Mouse (Mus musculus): ENCODE data around the gene Serp2. TPM values are rescaled to one million over a fixed set of nuclear protein-coding genes. Genes with fewer than 3 reads are reported as not detected.
"Not testable (repeated sequence)": the region's sequence is repeated elsewhere in the genome, so short reads cannot be mapped to it uniquely, and the experiment has no call there.

Serp2 gene
- polyA plus RNA-seq, 1 experiment from 2014 or later, result 43.4 TPM

- Histone ChIP-seq H3K9ac (no peak overlapping the region), H3K9me3 (no peaks in the 10 kb centered on the region), H3K27ac (no peak overlapping the region), H3K27me3 (no peaks in the 10 kb centered on the region), H3K4me1 (no peaks in the 10 kb centered on the region), H3K36me3 (replicated peaks) (no peaks in the 10 kb centered on the region), H3K4me3 (replicated peaks) (no peak overlapping the region), H3K4me2 (no peak overlapping the region)
- WGBS, result 89% methylated on average over 8 of the region's 8 CpGs
- ATAC-seq (ENCODE audit: low FRiP score), result no peak
Observed at GRCm38 (mm10) chr14:76566711-76567110, 10.0 kb upstream of the Serp2 start.

DNA sequence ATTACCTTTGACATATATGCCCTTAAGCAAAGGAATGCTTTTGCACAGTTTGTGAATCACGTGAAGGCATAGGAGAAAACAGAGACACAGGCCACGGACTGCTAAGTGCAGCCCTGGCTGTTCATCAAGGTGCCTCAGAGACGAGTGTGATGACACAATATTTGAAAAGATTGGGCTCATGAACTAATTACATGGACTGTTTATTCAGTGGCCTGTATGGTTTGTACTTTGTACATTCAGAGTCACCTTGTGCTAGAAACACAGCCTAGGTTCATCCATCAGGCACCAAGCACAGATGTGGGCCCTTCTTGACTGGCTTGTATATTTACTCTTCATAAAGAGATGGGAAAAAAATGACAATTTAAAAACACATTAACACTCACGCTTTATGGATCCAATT, 9.5 kb upstream of the Serp2 start:
- H3K4me2 ChIP-seq, result no peak overlapping the region
- H3K9me3 ChIP-seq, result no peaks in the 10 kb centered on the region
- H3K9ac ChIP-seq, result no peak overlapping the region
- H3K27me3 ChIP-seq, result no peaks in the 10 kb centered on the region
- H3K4me3 ChIP-seq (replicated peaks), result no peak overlapping the region
- WGBS, result 85% methylated on average over 4 of the region's 4 CpGs
- H3K36me3 ChIP-seq (replicated peaks), result no peaks in the 10 kb centered on the region
- ATAC-seq (ENCODE audit: low FRiP score), result no peak
- no peaks in the 10 kb centered on the region for H3K4me1 ChIP-seq
- H3K27ac ChIP-seq, result no peak overlapping the region

GRCm38 (mm10) chr14:76559208-76559607, 2.5 kb upstream of the Serp2 start:
- peaks cover 22% of the 10 kb centered on the region for H3K4me1 ChIP-seq
- H3K27me3 ChIP-seq, result peaks cover 19% of the 10 kb centered on the region; the same call in 1 of the 2 replicates

DNA sequence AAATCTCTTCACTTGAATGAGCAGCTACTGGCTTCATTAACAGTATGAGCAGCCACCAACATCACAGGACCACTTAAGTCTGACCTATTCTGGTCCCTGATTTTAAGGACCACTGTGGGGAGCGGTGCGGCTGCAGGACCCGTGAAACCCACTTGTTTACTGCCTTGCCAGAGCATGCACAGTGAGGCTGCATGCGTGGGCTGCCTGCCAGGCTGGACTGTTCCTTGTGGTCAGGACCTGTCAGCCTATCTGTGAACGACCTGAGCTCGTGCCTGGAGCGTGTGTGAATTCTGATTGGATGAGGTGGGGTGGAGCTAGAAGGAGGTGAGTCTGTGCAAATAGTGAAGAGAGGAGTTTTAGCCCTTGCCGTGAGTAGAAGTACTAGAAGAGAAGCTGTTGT, 1.5 kb upstream of the Serp2 start:
- not testable (repeated sequence) for ATAC-seq (ENCODE audit: low FRiP score); H3K4me2 ChIP-seq; H3K9me3 ChIP-seq; H3K9ac ChIP-seq; H3K36me3 ChIP-seq (replicated peaks); H3K4me3 ChIP-seq (replicated peaks); H3K27ac ChIP-seq
- peaks cover 19% of the 10 kb centered on the region; the same call in 1 of the 2 replicates for H3K27me3 ChIP-seq
- peaks cover 22% of the 10 kb centered on the region for H3K4me1 ChIP-seq
- 62% methylated on average over 8 of the region's 8 CpGs for WGBS

More at GRCm38 (mm10) chr14:76559208-76559607, 2.5 kb upstream of the Serp2 start:
- H3K4me3 ChIP-seq (replicated peaks), result no peak overlapping the region
- no peak overlapping the region for H3K4me2 ChIP-seq
- no peaks in the 10 kb centered on the region for H3K36me3 ChIP-seq (replicated peaks)
- H3K27ac ChIP-seq, result no peak overlapping the region
- no peak overlapping the region for H3K9ac ChIP-seq
- ATAC-seq (ENCODE audit: low FRiP score), result no peak
- no peaks in the 10 kb centered on the region for H3K9me3 ChIP-seq
- WGBS, result 92% methylated on average over 2 of the region's 2 CpGs

GRCm38 (mm10) chr14:76556031-76556851, 448 bp downstream of the Serp2 start:
- Histone ChIP-seq H3K4me1 (peaks cover 22% of the 10 kb centered on the region), H3K27me3 (peaks cover 19% of the 10 kb centered on the region; the same call in 1 of the 2 replicates), H3K27ac (peak overlapping the region; percentile 69), H3K4me2 (peak overlapping the region; percentile 85), H3K36me3 (replicated peaks) (no peaks in the 10 kb centered on the region), H3K9ac (peak overlapping the region; percentile 82), H3K9me3 (no peaks in the 10 kb centered on the region), H3K4me3 (replicated peaks) (peak overlapping the region; percentile 73)
- under 1% methylated on average over 65 of the region's 67 CpGs for WGBS
- peak; percentile 81 for ATAC-seq (ENCODE audit: low FRiP score)

- Histone ChIP-seq H3K9ac (peak overlapping the region; percentile 82), H3K27me3 (peaks cover 19% of the 10 kb centered on the region; the same call in 1 of the 2 replicates), H3K4me2 (peak overlapping the region; percentile 85), H3K9me3 (no peaks in the 10 kb centered on the region), H3K36me3 (replicated peaks) (no peaks in the 10 kb centered on the region), H3K27ac (peak overlapping the region; percentile 69; the same call in 1 of the 2 replicates), H3K4me3 (replicated peaks) (peak overlapping the region; percentile 73), H3K4me1 (peaks cover 22% of the 10 kb centered on the region)
- no peak; the same call in 1 of the 2 replicates for ATAC-seq (ENCODE audit: low FRiP score)
- 61% methylated on average over 18 of the region's 18 CpGs for WGBS
Observed at GRCm38 (mm10) chr14:76555263-76556030, 1.2 kb downstream of the Serp2 start.

DNA sequence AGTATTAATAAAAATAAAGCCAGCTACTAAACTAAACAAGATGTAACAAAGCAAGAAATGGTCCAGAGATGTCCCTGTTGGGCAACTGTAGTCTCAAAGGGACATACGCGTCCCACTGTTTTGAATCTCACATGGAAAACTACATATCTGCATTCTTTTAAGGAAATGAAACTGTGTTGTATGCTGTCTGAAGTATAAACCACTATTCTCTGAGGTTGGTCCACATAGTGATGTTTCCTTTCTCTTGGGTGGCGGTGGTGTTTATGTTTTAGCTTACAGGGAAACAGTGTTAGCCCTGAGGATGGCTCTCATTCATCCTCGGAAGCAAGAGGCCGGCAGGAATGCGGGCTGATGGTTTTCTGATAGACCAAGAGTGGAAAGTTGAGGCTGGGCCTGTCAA, 12.6 kb downstream of the Serp2 start:
- H3K4me1 ChIP-seq, result 0 out of 2 replicates have a peak, but pooled peaks cover 4% of the 10 kb centered on the region
- no peak for ATAC-seq (ENCODE audit: low FRiP score)
- 0 out of 2 replicates have a peak, but pooled peaks cover 7% of the 10 kb centered on the region for H3K36me3 ChIP-seq (replicated peaks)

DNA sequence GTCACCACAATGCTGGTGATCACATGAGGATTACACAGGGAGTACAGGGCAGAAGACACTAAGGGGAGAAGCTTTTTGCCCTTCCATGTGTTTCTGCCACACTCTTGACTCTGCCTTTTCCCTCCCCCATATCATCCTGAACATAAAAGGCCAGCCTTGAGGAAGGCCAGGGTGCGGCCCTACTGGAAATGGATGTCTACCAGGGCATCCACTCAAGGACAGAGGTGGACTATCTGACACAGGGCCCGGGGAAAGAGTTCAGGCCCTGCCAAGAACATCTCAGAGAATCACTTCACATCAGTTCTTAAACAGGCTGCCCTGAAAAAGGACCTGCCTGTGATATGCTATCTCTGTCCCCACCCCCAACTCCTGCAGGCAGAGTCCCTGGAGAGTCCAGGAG, 15.3 kb downstream of the Serp2 start:
- H3K4me3 ChIP-seq (replicated peaks), result no peak overlapping the region
- no peaks in the 10 kb centered on the region for H3K27me3 ChIP-seq
- peaks cover 4% of the 10 kb centered on the region; the same call in 1 of the 2 replicates for H3K4me1 ChIP-seq
- H3K4me2 ChIP-seq, result no peak overlapping the region
- ATAC-seq (ENCODE audit: low FRiP score), result no peak
- 88% methylated on average over 2 of the region's 2 CpGs for WGBS
- no peaks in the 10 kb centered on the region for H3K36me3 ChIP-seq (replicated peaks)
- no peaks in the 10 kb centered on the region for H3K9me3 ChIP-seq
- no peak overlapping the region for H3K27ac ChIP-seq
- no peak overlapping the region for H3K9ac ChIP-seq

More for the DNA sequence above, 12.6 kb downstream of the Serp2 start:
- Histone ChIP-seq H3K4me2 (no peak overlapping the region), H3K27me3 (no peaks in the 10 kb centered on the region), H3K9me3 (no peaks in the 10 kb centered on the region), H3K9ac (no peak overlapping the region), H3K4me3 (replicated peaks) (no peak overlapping the region), H3K27ac (no peak overlapping the region)
- 97% methylated on average over 6 of the region's 6 CpGs for WGBS

DNA sequence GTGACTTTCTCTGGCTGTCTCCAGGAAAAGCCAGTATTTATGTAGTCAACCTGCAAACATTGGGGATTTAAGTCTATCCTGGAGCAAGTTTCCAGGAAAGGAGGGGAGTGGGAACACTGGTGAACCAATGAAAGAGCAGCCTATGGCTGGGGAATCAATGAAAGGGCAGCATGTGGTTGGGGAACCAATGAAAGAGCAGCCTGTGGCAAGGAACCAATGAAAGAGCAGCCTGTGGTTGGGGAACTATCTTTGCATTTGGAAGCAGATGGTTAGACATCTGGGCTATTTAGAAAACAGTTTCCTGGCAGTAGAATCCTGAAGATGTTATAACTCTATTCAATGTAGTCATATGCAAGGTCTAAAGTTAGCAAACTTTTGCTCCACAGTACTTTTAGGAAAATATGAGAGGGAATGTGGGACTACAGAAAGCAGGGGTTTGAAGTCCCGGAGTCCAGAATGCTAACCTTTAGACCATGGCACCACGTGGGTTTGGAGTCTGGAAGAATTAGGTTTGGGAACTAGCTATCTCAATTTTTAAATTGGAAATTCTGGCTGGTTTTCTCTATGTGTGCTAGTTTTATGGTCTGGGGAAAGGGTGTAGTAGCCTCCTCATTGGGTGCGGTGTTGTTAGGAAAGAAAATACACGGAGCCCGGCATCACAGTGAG, 16.6 kb downstream of the Serp2 start:
- ATAC-seq (ENCODE audit: low FRiP score), result no peak
- H3K9me3 ChIP-seq, result no peaks in the 10 kb centered on the region
- H3K36me3 ChIP-seq (replicated peaks), result no peaks in the 10 kb centered on the region
- H3K9ac ChIP-seq, result no peak overlapping the region
- H3K4me3 ChIP-seq (replicated peaks), result no peak overlapping the region
- no peak overlapping the region for H3K4me2 ChIP-seq
- H3K27ac ChIP-seq, result no peak overlapping the region
- WGBS, result 89% methylated on average over 5 of the region's 5 CpGs
- H3K4me1 ChIP-seq, result no peaks in the 10 kb centered on the region; the same call in 1 of the 2 replicates
- H3K27me3 ChIP-seq, result no peaks in the 10 kb centered on the region

DNA sequence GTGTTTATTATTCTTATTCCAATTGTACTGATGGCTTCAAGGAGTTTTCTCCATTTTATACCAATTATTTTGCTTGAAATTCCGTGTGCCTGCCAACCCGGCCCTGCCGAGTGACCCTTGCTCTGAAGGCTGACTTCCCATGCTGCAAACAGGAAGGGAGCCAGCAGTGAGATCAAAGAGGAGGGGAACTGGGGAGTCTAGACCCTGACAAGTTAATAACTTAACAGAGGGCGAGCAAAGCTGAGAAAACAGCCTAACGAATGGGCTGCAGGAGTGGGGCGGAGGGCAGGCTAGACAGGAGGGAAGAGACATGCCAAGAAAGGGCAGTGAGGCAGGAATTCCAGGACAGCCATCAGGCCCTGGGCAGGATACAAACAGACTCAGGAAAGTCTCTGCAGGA, 19.8 kb downstream of the Serp2 start:
- no peak overlapping the region for H3K4me2 ChIP-seq
- WGBS, result 45% methylated on average over 6 of the region's 6 CpGs
- no peak overlapping the region for H3K4me3 ChIP-seq (replicated peaks)
- no peaks in the 10 kb centered on the region for H3K9me3 ChIP-seq
- no peak overlapping the region for H3K9ac ChIP-seq
- H3K4me1 ChIP-seq, result peaks cover 17% of the 10 kb centered on the region
- no peak for ATAC-seq (ENCODE audit: low FRiP score)
- H3K27ac ChIP-seq, result no peak overlapping the region
- H3K36me3 ChIP-seq (replicated peaks), result no peaks in the 10 kb centered on the region
- H3K27me3 ChIP-seq, result no peaks in the 10 kb centered on the region

DNA sequence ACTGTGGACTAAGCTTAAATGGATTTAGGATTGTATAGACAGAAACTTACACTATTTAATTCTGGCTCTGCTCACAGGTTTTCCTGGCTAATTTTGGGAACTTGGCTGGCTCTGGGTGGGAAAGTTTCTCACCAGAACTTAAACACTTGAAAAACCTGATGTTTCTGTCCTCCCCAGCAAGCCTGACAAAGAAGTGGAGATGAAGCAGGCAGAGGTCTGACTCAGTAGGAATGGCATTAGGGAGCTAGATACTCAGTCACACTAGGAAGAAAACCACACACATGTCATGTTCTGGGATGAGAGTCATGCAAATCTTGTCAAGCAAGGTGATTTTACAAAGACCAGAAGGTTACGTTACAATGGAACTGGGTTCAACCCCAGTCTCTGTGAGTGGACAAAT, 21.6 kb downstream of the Serp2 start:
- Histone ChIP-seq H3K9me3 (no peaks in the 10 kb centered on the region), H3K9ac (no peak overlapping the region), H3K4me1 (peaks cover 17% of the 10 kb centered on the region), H3K36me3 (replicated peaks) (no peaks in the 10 kb centered on the region), H3K27me3 (no peaks in the 10 kb centered on the region), H3K4me3 (replicated peaks) (no peak overlapping the region), H3K4me2 (no peak overlapping the region), H3K27ac (no peak overlapping the region)
- no peak for ATAC-seq (ENCODE audit: low FRiP score)
- WGBS, result 95% methylated on average over 1 of the region's 1 CpGs

Data from forebrain, embryonic 12.5 days (tissue).